Mouse (Mus musculus): ENCODE results near the gene Kansl1l.

The Kansl1l gene

GRCm38 (mm10) chr1:66817453-66817839 is at the start of gene Kansl1l:
Gene Kansl1l, minus strand, starts transcription at chr1:66817562.
- peak; percentile 93 to 97 for DNase-seq (ENCODE audit: low spot score in 2 of 2)

- no peak for DNase-seq (ENCODE audit: low spot score in 2 of 2)
Observed at GRCm38 (mm10) chr1:66865633-66866032, 48.3 kb upstream of the Kansl1l start.

- DNase-seq (ENCODE audit: low spot score in 2 of 2): no peak
Observed at GRCm38 (mm10) chr1:66863741-66864495, 46.6 kb upstream of the Kansl1l start.

- peak; percentile 51 to 74 for DNase-seq (ENCODE audit: low spot score in 2 of 2)
Observed at GRCm38 (mm10) chr1:66862712-66863511, 45.5 kb upstream of the Kansl1l start, which contains the start of gene Acadl. Gene Acadl, minus strand, starts transcription at chr1:66863277.

GRCm38 (mm10) chr1:66861764-66862672 is 44.7 kb upstream of the Kansl1l start:
- DNase-seq (ENCODE audit: low spot score in 2 of 2): no peak

- peak in 1 of 2 experiments; percentile 12 for DNase-seq (ENCODE audit: low spot score in 2 of 2)
Observed at GRCm38 (mm10) chr1:66847506-66847905, 30.1 kb upstream of the Kansl1l start.

- DNase-seq (ENCODE audit: low spot score in 2 of 2): no peak
Observed at GRCm38 (mm10) chr1:66845690-66846318, 28.4 kb upstream of the Kansl1l start.

- no peak for DNase-seq (ENCODE audit: low spot score in 2 of 2)
Observed at GRCm38 (mm10) chr1:66841938-66842337, 24.6 kb upstream of the Kansl1l start.

- DNase-seq (ENCODE audit: low spot score in 2 of 2): no peak
Observed at GRCm38 (mm10) chr1:66841510-66841909, 24.1 kb upstream of the Kansl1l start.

- DNase-seq (ENCODE audit: low spot score in 2 of 2): no peak
Observed at GRCm38 (mm10) chr1:66839755-66840438, 22.5 kb upstream of the Kansl1l start.

GRCm38 (mm10) chr1:66839135-66839534 is 21.8 kb upstream of the Kansl1l start:
- DNase-seq (ENCODE audit: low spot score in 2 of 2): no peak

GRCm38 (mm10) chr1:66838184-66839042 is 21.1 kb upstream of the Kansl1l start:
- peak; percentile 64 to 75 for DNase-seq (ENCODE audit: low spot score in 2 of 2)

- DNase-seq (ENCODE audit: low spot score in 2 of 2): no peak
Observed at GRCm38 (mm10) chr1:66837207-66837606, 19.8 kb upstream of the Kansl1l start.

GRCm38 (mm10) chr1:66832636-66833165 is 15.3 kb upstream of the Kansl1l start:
- no peak for DNase-seq (ENCODE audit: low spot score in 2 of 2)

- no peak for DNase-seq (ENCODE audit: low spot score in 2 of 2)
Observed at GRCm38 (mm10) chr1:66831824-66832600, 14.7 kb upstream of the Kansl1l start.

- no peak for DNase-seq (ENCODE audit: low spot score in 2 of 2)
Observed at GRCm38 (mm10) chr1:66829400-66830080, 12.2 kb upstream of the Kansl1l start.

- no peak for DNase-seq (ENCODE audit: low spot score in 2 of 2)
Observed at GRCm38 (mm10) chr1:66821966-66822365, 4.6 kb upstream of the Kansl1l start.

GRCm38 (mm10) chr1:66820241-66820640 is 2.9 kb upstream of the Kansl1l start:
- no peak for DNase-seq (ENCODE audit: low spot score in 2 of 2)
